Mouse (Mus musculus): ENCODE data around the gene Tesc. TPM values are rescaled to one million over a fixed set of nuclear protein-coding genes. Genes with fewer than 3 reads are reported as not detected.

Gene Tesc
- polyA plus RNA-seq, 2 experiments, result 2.2 to 8.6 TPM

- H3K27ac ChIP-seq (replicated peaks; ENCODE audit: low read depth, low read length), result no peak overlapping the region
- peaks cover 7% of the 10 kb centered on the region for H3K4me1 ChIP-seq (ENCODE audit: control insufficient read depth, insufficient read depth, low read length)
- WGBS, result 77% methylated on average over 7 of the region's 7 CpGs
Observed at GRCm38 (mm10) chr5:118011796-118012195, 15.7 kb upstream of the Tesc start.

DNA sequence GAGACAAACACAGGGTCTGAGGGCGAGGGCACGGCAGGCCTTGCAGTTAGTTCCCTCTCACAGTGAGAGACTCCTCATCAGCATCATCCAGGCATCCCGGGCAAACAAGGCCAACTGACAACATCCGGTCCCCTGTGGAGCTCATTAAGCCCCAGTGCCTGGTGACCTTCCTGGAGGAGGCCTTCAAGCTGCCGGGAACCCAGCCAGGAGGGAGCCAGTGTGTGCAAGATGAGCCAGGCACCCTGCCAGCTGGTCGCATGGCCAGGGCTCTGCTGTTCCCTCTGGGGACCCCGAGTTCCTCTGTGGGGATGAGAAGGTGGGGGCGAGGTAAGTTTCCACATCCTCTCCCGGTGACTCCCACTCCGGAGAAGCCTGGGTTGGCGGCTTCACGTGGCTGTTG, 12.5 kb upstream of the Tesc start:
- DNase-seq (ENCODE audit: low spot score), result no peak
- H3K27ac ChIP-seq (replicated peaks; ENCODE audit: low read depth, low read length), result no peak overlapping the region
- no peak for ATAC-seq (ENCODE audit: low FRiP score, low read depth)
- no peak overlapping the region for H3K9ac ChIP-seq (ENCODE audit: low read depth, low read length, severe bottlenecking)
- H3K4me3 ChIP-seq (replicated peaks; ENCODE audit: low read length), result no peak overlapping the region
- no peak for TF ChIP-seq POLR2A (IDR thresholded peaks at IDR 0.05; ENCODE audit: borderline replicate concordance, extremely low read depth, insufficient read depth, insufficient read length)
- H3K36me3 ChIP-seq (ENCODE audit: control insufficient read depth, insufficient read depth, low read length), result peaks cover 4% of the 10 kb centered on the region; the same call in 1 of the 2 replicates
- H3K4me1 ChIP-seq (ENCODE audit: control insufficient read depth, insufficient read depth, low read length), result peaks cover 7% of the 10 kb centered on the region
- no peaks in the 10 kb centered on the region for H3K9me3 ChIP-seq (ENCODE audit: control insufficient read depth, low read length)
- H3K4me2 ChIP-seq (replicated peaks; ENCODE audit: low read depth, low read length, severe bottlenecking), result no peak overlapping the region
- WGBS, result 17% methylated on average over 12 of the region's 12 CpGs
- H3K27me3 ChIP-seq (ENCODE audit: control insufficient read depth, insufficient read depth, low read length), result no peaks in the 10 kb centered on the region

More at GRCm38 (mm10) chr5:118011796-118012195, 15.7 kb upstream of the Tesc start:
- no peak for TF ChIP-seq POLR2A (IDR thresholded peaks at IDR 0.05; ENCODE audit: borderline replicate concordance, extremely low read depth, insufficient read depth, insufficient read length)
- Histone ChIP-seq H3K9ac (ENCODE audit: low read depth, low read length, severe bottlenecking) (no peak overlapping the region), H3K9me3 (ENCODE audit: control insufficient read depth, low read length) (no peaks in the 10 kb centered on the region), H3K4me3 (replicated peaks; ENCODE audit: low read length) (no peak overlapping the region), H3K27me3 (ENCODE audit: control insufficient read depth, insufficient read depth, low read length) (no peaks in the 10 kb centered on the region), H3K36me3 (ENCODE audit: control insufficient read depth, insufficient read depth, low read length) (peaks cover 30% of the 10 kb centered on the region), H3K4me2 (replicated peaks; ENCODE audit: low read depth, low read length, severe bottlenecking) (no peak overlapping the region)
- DNase-seq (ENCODE audit: low spot score) (no peak), ATAC-seq (ENCODE audit: low FRiP score, low read depth) (no peak)

DNA sequence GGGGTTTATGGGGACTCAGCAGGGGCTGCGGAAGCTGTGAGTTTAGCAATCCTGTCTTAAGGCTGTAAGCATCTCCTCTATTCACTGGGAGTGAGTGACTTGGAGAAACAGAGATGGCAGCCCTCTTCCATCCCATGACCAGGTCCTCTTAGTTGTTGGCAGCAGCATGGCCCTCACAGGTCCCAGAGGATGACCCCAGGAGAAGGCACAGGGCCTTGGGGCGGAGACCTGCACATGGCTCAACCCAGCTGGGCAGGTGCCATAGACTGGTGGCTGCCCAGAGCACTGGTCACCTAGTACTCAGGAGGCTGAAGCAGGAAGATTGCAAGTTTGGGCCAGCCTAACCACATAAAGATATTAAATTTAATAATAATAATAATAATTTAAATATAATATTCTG, 11.9 kb upstream of the Tesc start:
- no peaks in the 10 kb centered on the region for H3K27me3 ChIP-seq (ENCODE audit: control insufficient read depth, insufficient read depth, low read length)
- peaks cover 7% of the 10 kb centered on the region for H3K4me1 ChIP-seq (ENCODE audit: control insufficient read depth, insufficient read depth, low read length)
- no peak overlapping the region for H3K4me3 ChIP-seq (replicated peaks; ENCODE audit: low read length)
- H3K9ac ChIP-seq (ENCODE audit: low read depth, low read length, severe bottlenecking), result no peak overlapping the region
- TF ChIP-seq POLR2A (IDR thresholded peaks at IDR 0.05; ENCODE audit: borderline replicate concordance, extremely low read depth, insufficient read depth, insufficient read length), result no peak
- H3K27ac ChIP-seq (replicated peaks; ENCODE audit: low read depth, low read length), result no peak overlapping the region
- H3K36me3 ChIP-seq (ENCODE audit: control insufficient read depth, insufficient read depth, low read length), result no peaks in the 10 kb centered on the region
- no peaks in the 10 kb centered on the region for H3K9me3 ChIP-seq (ENCODE audit: control insufficient read depth, low read length)
- DNase-seq (ENCODE audit: low spot score) (no peak), ATAC-seq (ENCODE audit: low FRiP score, low read depth) (no peak)
- 79% methylated on average over 2 of the region's 2 CpGs for WGBS
- H3K4me2 ChIP-seq (replicated peaks; ENCODE audit: low read depth, low read length, severe bottlenecking), result no peak overlapping the region

- no peaks in the 10 kb centered on the region for H3K9me3 ChIP-seq (ENCODE audit: control insufficient read depth, low read length)
- H3K27me3 ChIP-seq (ENCODE audit: control insufficient read depth, insufficient read depth, low read length), result no peaks in the 10 kb centered on the region
- H3K9ac ChIP-seq (ENCODE audit: low read depth, low read length, severe bottlenecking), result no peak overlapping the region
- H3K4me3 ChIP-seq (replicated peaks; ENCODE audit: low read length), result no peak overlapping the region
- no peak overlapping the region for H3K27ac ChIP-seq (replicated peaks; ENCODE audit: low read depth, low read length)
- DNase-seq (ENCODE audit: low spot score) (no peak), ATAC-seq (ENCODE audit: low FRiP score, low read depth) (no peak)
- TF ChIP-seq POLR2A (IDR thresholded peaks at IDR 0.05; ENCODE audit: borderline replicate concordance, extremely low read depth, insufficient read depth, insufficient read length), result no peak
- 53% methylated on average over 5 of the region's 5 CpGs for WGBS
- H3K4me1 ChIP-seq (ENCODE audit: control insufficient read depth, insufficient read depth, low read length), result peaks cover 7% of the 10 kb centered on the region
- no peak overlapping the region for H3K4me2 ChIP-seq (replicated peaks; ENCODE audit: low read depth, low read length, severe bottlenecking)
- no peaks in the 10 kb centered on the region for H3K36me3 ChIP-seq (ENCODE audit: control insufficient read depth, insufficient read depth, low read length)
Observed at GRCm38 (mm10) chr5:118017527-118017926, 10.0 kb upstream of the Tesc start.

GRCm38 (mm10) chr5:118019905-118020304, 7.6 kb upstream of the Tesc start:
- Histone ChIP-seq H3K4me1 (ENCODE audit: control insufficient read depth, insufficient read depth, low read length) (peaks cover 4% of the 10 kb centered on the region), H3K9me3 (ENCODE audit: control insufficient read depth, low read length) (no peaks in the 10 kb centered on the region), H3K4me2 (replicated peaks; ENCODE audit: low read depth, low read length, severe bottlenecking) (no peak overlapping the region), H3K27me3 (ENCODE audit: control insufficient read depth, insufficient read depth, low read length) (no peaks in the 10 kb centered on the region), H3K36me3 (ENCODE audit: control insufficient read depth, insufficient read depth, low read length) (no peaks in the 10 kb centered on the region), H3K4me3 (replicated peaks; ENCODE audit: low read length) (no peak overlapping the region), H3K27ac (replicated peaks; ENCODE audit: low read depth, low read length) (no peak overlapping the region), H3K9ac (ENCODE audit: low read depth, low read length, severe bottlenecking) (no peak overlapping the region)
- WGBS, result 60% methylated on average over 11 of the region's 11 CpGs
- DNase-seq (ENCODE audit: low spot score), result no peak
- no peak for TF ChIP-seq POLR2A (IDR thresholded peaks at IDR 0.05; ENCODE audit: borderline replicate concordance, extremely low read depth, insufficient read depth, insufficient read length)
- ATAC-seq (ENCODE audit: low FRiP score, low read depth), result no peak

GRCm38 (mm10) chr5:118023053-118023452, 4.5 kb upstream of the Tesc start:
- Histone ChIP-seq H3K27me3 (ENCODE audit: control insufficient read depth, insufficient read depth, low read length) (peaks cover 26% of the 10 kb centered on the region), H3K9me3 (ENCODE audit: control insufficient read depth, low read length) (no peaks in the 10 kb centered on the region), H3K4me3 (replicated peaks; ENCODE audit: low read length) (no peak overlapping the region), H3K4me2 (replicated peaks; ENCODE audit: low read depth, low read length, severe bottlenecking) (no peak overlapping the region), H3K4me1 (ENCODE audit: control insufficient read depth, insufficient read depth, low read length) (peaks cover 10% of the 10 kb centered on the region), H3K27ac (replicated peaks; ENCODE audit: low read depth, low read length) (no peak overlapping the region), H3K36me3 (ENCODE audit: control insufficient read depth, insufficient read depth, low read length) (no peaks in the 10 kb centered on the region), H3K9ac (ENCODE audit: low read depth, low read length, severe bottlenecking) (no peak overlapping the region)
- ATAC-seq (ENCODE audit: low FRiP score, low read depth) (no peak), DNase-seq (ENCODE audit: low spot score) (no peak)
- no peak for TF ChIP-seq POLR2A (IDR thresholded peaks at IDR 0.05; ENCODE audit: borderline replicate concordance, extremely low read depth, insufficient read depth, insufficient read length)
- WGBS, result 72% methylated on average over 3 of the region's 3 CpGs

Data from limb, embryonic 14.5 days (tissue).